Mouse (Mus musculus): Measurements from ENCODE around the gene Pkmyt1.

The Pkmyt1 gene

GRCm38 (mm10) chr17:23725999-23726757 lies at the start of gene Pkmyt1:
Pkmyt1 (plus strand) TSS chr17:23726336.
- peak; percentile 84 to 89 for DNase-seq (ENCODE audit: low spot score in 2 of 2)

GRCm38 (mm10) chr17:23676473-23677031 lies 49.6 kb upstream of the Pkmyt1 start:
- DNase-seq (ENCODE audit: low spot score in 2 of 2): no peak

- peak in 1 of 2 experiments; percentile 71 for DNase-seq (ENCODE audit: low spot score in 2 of 2)
These were observed 48.9 kb upstream of the Pkmyt1 start, which contains the start of gene Tnfrsf12a for GRCm38 (mm10) chr17:23677236-23677679. Tnfrsf12a (minus strand) TSS chr17:23677468.

- DNase-seq (ENCODE audit: low spot score in 2 of 2): no peak
These were observed 46.9 kb upstream of the Pkmyt1 start, which contains the start of gene Cldn6 for GRCm38 (mm10) chr17:23679127-23679835. Cldn6 (plus strand) TSS chr17:23679249.

GRCm38 (mm10) chr17:23680336-23680735 lies 45.8 kb upstream of the Pkmyt1 start:
- DNase-seq (ENCODE audit: low spot score in 2 of 2): no peak

GRCm38 (mm10) chr17:23681086-23681485 lies 45.0 kb upstream of the Pkmyt1 start:
- DNase-seq (ENCODE audit: low spot score in 2 of 2): no peak

GRCm38 (mm10) chr17:23682092-23682491 lies 44.0 kb upstream of the Pkmyt1 start:
- no peak for DNase-seq (ENCODE audit: low spot score in 2 of 2)

- DNase-seq (ENCODE audit: low spot score in 2 of 2): no peak
These were observed 43.6 kb upstream of the Pkmyt1 start for GRCm38 (mm10) chr17:23682530-23682929.

GRCm38 (mm10) chr17:23683226-23683625 lies 42.9 kb upstream of the Pkmyt1 start:
- DNase-seq (ENCODE audit: low spot score in 2 of 2): no peak

- no peak for DNase-seq (ENCODE audit: low spot score in 2 of 2)
These were observed 42.1 kb upstream of the Pkmyt1 start, which contains the start of gene Cldn9 for GRCm38 (mm10) chr17:23683856-23684672. Cldn9 (minus strand) TSS chr17:23684026.

GRCm38 (mm10) chr17:23694491-23694890 lies 31.6 kb upstream of the Pkmyt1 start:
- no peak for DNase-seq (ENCODE audit: low spot score in 2 of 2)

- no peak for DNase-seq (ENCODE audit: low spot score in 2 of 2)
These were observed 30.3 kb upstream of the Pkmyt1 start for GRCm38 (mm10) chr17:23695801-23696200.

- DNase-seq (ENCODE audit: low spot score in 2 of 2): no peak
These were observed 26.7 kb upstream of the Pkmyt1 start for GRCm38 (mm10) chr17:23699131-23700077.

- DNase-seq (ENCODE audit: low spot score in 2 of 2): peak; percentile 85
These were observed 26.1 kb upstream of the Pkmyt1 start for GRCm38 (mm10) chr17:23700079-23700478.

- DNase-seq (ENCODE audit: low spot score in 2 of 2): no peak
These were observed 22.8 kb upstream of the Pkmyt1 start for GRCm38 (mm10) chr17:23703301-23703700.

- DNase-seq (ENCODE audit: low spot score in 2 of 2): no peak
These were observed 21.4 kb upstream of the Pkmyt1 start for GRCm38 (mm10) chr17:23704741-23705140.

GRCm38 (mm10) chr17:23705525-23706104 lies 20.5 kb upstream of the Pkmyt1 start:
- no peak for DNase-seq (ENCODE audit: low spot score in 2 of 2)

GRCm38 (mm10) chr17:23706212-23706611 lies 19.9 kb upstream of the Pkmyt1 start:
- peak; percentile 55 to 72 for DNase-seq (ENCODE audit: low spot score in 2 of 2)

GRCm38 (mm10) chr17:23717003-23717402 lies 9.1 kb upstream of the Pkmyt1 start:
- no peak for DNase-seq (ENCODE audit: low spot score in 2 of 2)

GRCm38 (mm10) chr17:23719455-23719854 lies 6.7 kb upstream of the Pkmyt1 start:
- no peak for DNase-seq (ENCODE audit: low spot score in 2 of 2)
